Mouse (Mus musculus) heart, postnatal 0 days (tissue): Measurements from ENCODE around the gene Ccpg1.

Experiments used
- CTCF ChIP-seq: IDR thresholded peaks from 2 replicates; pipeline ENCODE4 v1.5.1; 2016; ENCODE audit warnings: antibody characterized with exemption, control low read depth, low read depth
- EP300 ChIP-seq: IDR thresholded peaks from 2 replicates; pipeline ENCODE4 v1.6.1; 2016; ENCODE audit warnings: antibody characterized with exemption, low read depth

GRCm38 (mm10) chr9:72955546-72955945, 29.7 kb upstream of the Ccpg1 start:
- peak; percentile 68 for TF ChIP-seq CTCF
- TF ChIP-seq EP300: no peak
